Mouse (Mus musculus): Measurements from ENCODE around the gene Exoc3l4.

Exoc3l4 gene

GRCm38 (mm10) chr12:111394008-111394407 is 22.8 kb upstream of the Exoc3l4 start:
- ChIA-PET POLR2A (no interaction called here), CTCF (no interaction called here)

- CTCF ChIA-PET, result interaction anchor here in 1 of 4 experiments (1.3 kb wide), 1 partner anchor 73 kb away, joined by 4 read pairs; no protein-coding TSS in a partner anchor
- POLR2A ChIA-PET, result interaction anchor here in 2 of 4 experiments (1.4 to 2.3 kb wide), 2 partner anchors 10 to 13 kb away, joined by 3 to 8 read pairs; no protein-coding TSS in a partner anchor
Measured at GRCm38 (mm10) chr12:111396997-111397396, 19.8 kb upstream of the Exoc3l4 start.

- POLR2A ChIA-PET, result interaction anchor here (0.5 to 3.8 kb wide), 32 partner anchors 9 to 363 kb away, joined by 3 to 26 read pairs (median 4); partner anchors contain the start of genes Cdc42bpb (in 1 of the 4), Eif5 (in 1 of the 4), Exoc3l4 (in 1 of the 4) and Rcor1 (in 1 of the 4)
- CTCF ChIA-PET, result interaction anchor here (0.5 to 2.9 kb wide), 123 partner anchors 9 to 1848 kb away, joined by 3 to 54 read pairs (median 4); partner anchors contain the start of genes Exoc3l4 (in 3 of the 4), Tnfaip2 (in 2 of the 4), Amn (in 1 of the 4) and Eif5 (in 1 of the 4)
Measured at GRCm38 (mm10) chr12:111401454-111402184, 15.2 kb upstream of the Exoc3l4 start.

GRCm38 (mm10) chr12:111404880-111405279 is 11.9 kb upstream of the Exoc3l4 start:
- ChIA-PET POLR2A (interaction anchor here in 1 of 4 experiments (1.1 kb wide), 1 partner anchor 43 kb away, joined by 3 read pairs; no protein-coding TSS in a partner anchor), CTCF (interaction anchor here in 3 of 4 experiments (0.6 to 2.0 kb wide), 5 partner anchors 9 to 744 kb away, joined by 3 to 8 read pairs (median 4); no protein-coding TSS in a partner anchor)

GRCm38 (mm10) chr12:111406622-111407021 is 10.2 kb upstream of the Exoc3l4 start, which contains the start of gene Lbhd2:
Gene Lbhd2, plus strand, starts transcription at chr12:111406809.
- ChIA-PET CTCF (interaction anchor here in 2 of 4 experiments (0.8 to 3.7 kb wide), 6 partner anchors 16 to 121 kb away, joined by 3 to 21 read pairs (median 3); no protein-coding TSS in a partner anchor), POLR2A (interaction anchor here in 3 of 4 experiments (0.9 to 2.2 kb wide), 12 partner anchors 11 to 131 kb away, joined by 3 to 8 read pairs (median 4); partner anchors contain the start of genes Eif5 (in 1 of the 3) and Exoc3l4 (in 1 of the 3))

- ChIA-PET POLR2A (no interaction called here), CTCF (interaction anchor here in 2 of 4 experiments (0.8 to 4.0 kb wide), 3 partner anchors 8 to 95 kb away, joined by 3 to 31 read pairs (median 20); no protein-coding TSS in a partner anchor)
Measured at GRCm38 (mm10) chr12:111409583-111409982, 7.2 kb upstream of the Exoc3l4 start.

- ChIA-PET CTCF (interaction anchor here in 3 of 4 experiments (0.6 to 4.0 kb wide), 17 partner anchors 8 to 323 kb away, joined by 3 to 31 read pairs (median 5); no protein-coding TSS in a partner anchor), POLR2A (interaction anchor here in 2 of 4 experiments (1.2 to 1.9 kb wide), 3 partner anchors 10 kb away, joined by 3 to 6 read pairs (median 3); no protein-coding TSS in a partner anchor)
Measured at GRCm38 (mm10) chr12:111411631-111412355, 5.0 kb upstream of the Exoc3l4 start.

- CTCF ChIA-PET, result interaction anchor here in 3 of 4 experiments (0.6 to 4.0 kb wide), 13 partner anchors 8 to 250 kb away, joined by 3 to 31 read pairs (median 6); no protein-coding TSS in a partner anchor
- POLR2A ChIA-PET, result interaction anchor here in 1 of 4 experiments (1.9 kb wide), 1 partner anchor 11 kb away, joined by 6 read pairs; no protein-coding TSS in a partner anchor
Measured at GRCm38 (mm10) chr12:111412581-111413284, 4.1 kb upstream of the Exoc3l4 start.

GRCm38 (mm10) chr12:111413300-111413699 is 3.5 kb upstream of the Exoc3l4 start:
- POLR2A ChIA-PET, result interaction anchor here in 2 of 4 experiments (1.1 to 1.9 kb wide), 2 partner anchors 12 kb away, joined by 4 to 6 read pairs; no protein-coding TSS in a partner anchor
- CTCF ChIA-PET, result interaction anchor here in 3 of 4 experiments (0.9 to 4.0 kb wide), 12 partner anchors 9 to 235 kb away, joined by 3 to 25 read pairs (median 4); no protein-coding TSS in a partner anchor

- ChIA-PET POLR2A (interaction anchor here in 1 of 4 experiments (0.5 to 1.5 kb wide), 3 partner anchors 14 to 268 kb away, joined by 3 to 4 read pairs (median 4); partner anchors contain the start of gene Lbhd2), CTCF (interaction anchor here in 3 of 4 experiments (0.8 to 1.5 kb wide), 6 partner anchors 8 to 50 kb away, joined by 3 to 7 read pairs (median 3); no protein-coding TSS in a partner anchor)
Measured at GRCm38 (mm10) chr12:111419918-111420317, 3.1 kb downstream of the Exoc3l4 start.

- ChIA-PET POLR2A (interaction anchor here in 1 of 4 experiments (1.0 to 1.2 kb wide), 3 partner anchors 21 to 116 kb away, joined by 3 to 4 read pairs (median 3); partner anchors contain the start of genes Eif5 and Tnfaip2), CTCF (interaction anchor here in 3 of 4 experiments (0.6 to 5.9 kb wide), 10 partner anchors 19 to 1721 kb away, joined by 3 to 81 read pairs (median 4); no protein-coding TSS in a partner anchor)
Measured at GRCm38 (mm10) chr12:111420946-111421709, 4.3 kb downstream of the Exoc3l4 start.

GRCm38 (mm10) chr12:111422852-111423251 is 6.0 kb downstream of the Exoc3l4 start:
- CTCF ChIA-PET, result interaction anchor here in 2 of 4 experiments (0.9 to 6.3 kb wide), 13 partner anchors 9 to 150 kb away, joined by 4 to 116 read pairs (median 15); partner anchors contain the start of gene Lbhd2 (in 1 of the 2)
- POLR2A ChIA-PET, result interaction anchor here in 3 of 4 experiments (0.5 to 2.7 kb wide), 11 partner anchors 10 to 384 kb away, joined by 3 to 8 read pairs (median 4); partner anchors contain the start of genes Lbhd2 (in 1 of the 3), Rcor1 (in 1 of the 3) and Tnfaip2 (in 1 of the 3)

- CTCF ChIA-PET, result interaction anchor here (0.6 to 6.3 kb wide), 31 partner anchors 12 to 150 kb away, joined by 3 to 116 read pairs (median 5); partner anchors contain the start of genes Lbhd2 (in 1 of the 4) and Tnfaip2 (in 1 of the 4)
- POLR2A ChIA-PET, result interaction anchor here in 3 of 4 experiments (0.6 to 2.7 kb wide), 13 partner anchors 8 to 384 kb away, joined by 3 to 8 read pairs (median 4); partner anchors contain the start of genes Eif5 (in 1 of the 3), Lbhd2 (in 1 of the 3), Rcor1 (in 1 of the 3) and Tnfaip2 (in 1 of the 3)
Measured at GRCm38 (mm10) chr12:111423570-111424129, 6.8 kb downstream of the Exoc3l4 start.

- ChIA-PET POLR2A (interaction anchor here in 3 of 4 experiments (0.6 to 2.2 kb wide), 14 partner anchors 9 to 239 kb away, joined by 3 to 10 read pairs (median 5); partner anchors contain the start of genes Eif5 (in 1 of the 3), Lbhd2 (in 1 of the 3) and Tnfaip2 (in 1 of the 3)), CTCF (interaction anchor here (0.5 to 6.3 kb wide), 38 partner anchors 8 to 151 kb away, joined by 3 to 116 read pairs (median 12); partner anchors contain the start of genes Exoc3l4 (in 1 of the 4), Lbhd2 (in 1 of the 4) and Tnfaip2 (in 1 of the 4))
Measured at GRCm38 (mm10) chr12:111424547-111424946, 7.7 kb downstream of the Exoc3l4 start.

GRCm38 (mm10) chr12:111425258-111425657 is 8.4 kb downstream of the Exoc3l4 start:
- CTCF ChIA-PET, result interaction anchor here (0.5 to 6.3 kb wide), 123 partner anchors 8 to 1795 kb away, joined by 3 to 116 read pairs (median 6); partner anchors contain the start of genes Tnfaip2 (in 3 of the 4), Exoc3l4 (in 2 of the 4), Cdc42bpb (in 1 of the 4) and Eif5 (in 1 of the 4)
- POLR2A ChIA-PET, result interaction anchor here (0.7 to 2.2 kb wide), 26 partner anchors 8 to 247 kb away, joined by 3 to 10 read pairs (median 4); partner anchors contain the start of genes Eif5 (in 2 of the 4), Exoc3l4 (in 2 of the 4), Ckb (in 1 of the 4) and Lbhd2 (in 1 of the 4)

Data from embryonic stem cell, embryonic (primary cell).